Mouse (Mus musculus) hindbrain, embryonic 14.5 days (tissue): ENCODE measurements around the gene Gm10134. TPM values are rescaled to one million over a fixed set of nuclear protein-coding genes. Genes with fewer than 3 reads are reported as not detected.

Experiments
- ATAC-seq: fragments of 200-750 bp; cut with Nextera tagmentation; 2 replicates; pipeline ENCODE4 v1.8.0; 2017; ENCODE audit warnings: moderate number of reproducible peaks, mild to moderate bottlenecking, moderate TSS enrichment, moderate library complexity; ENCODE audit not compliant: low FRiP score
- DNase-seq: peaks from one replicate; pipeline ENCODE4 v3.0.0-alpha.2; 2015; ENCODE audit warnings: low spot score
- H3K27ac ChIP-seq: fragments of 300-500 bp; sonication (generic); 2 replicates; pipeline ENCODE4 v1.5.1; 2014; ENCODE audit warnings: mild to moderate bottlenecking, moderate library complexity
- H3K27me3 ChIP-seq: fragments of 300-500 bp; sonication (generic); 2 replicates; pipeline ENCODE4 v1.6.1; 2014; ENCODE audit warnings: mild to moderate bottlenecking, low read length, mixed read lengths; ENCODE audit not compliant: control insufficient read depth, insufficient read depth
- H3K36me3 ChIP-seq: fragments of 300-500 bp; sonication (generic); replicated peaks from 2 replicates; pipeline ENCODE4 v1.6.1; 2014; ENCODE audit not compliant: control insufficient read depth, insufficient read depth
- H3K4me1 ChIP-seq: fragments of 300-500 bp; sonication (generic); replicated peaks from 2 replicates; pipeline ENCODE4 v1.6.1; 2014; ENCODE audit warnings: antibody characterized with exemption, low read length, mixed read lengths; ENCODE audit not compliant: control insufficient read depth, insufficient read depth
- H3K4me2 ChIP-seq: fragments of 300-500 bp; sonication (generic); replicated peaks from 2 replicates; pipeline ENCODE4 v1.6.1; 2014; ENCODE audit warnings: mild to moderate bottlenecking, moderate library complexity
- H3K4me3 ChIP-seq: fragments of 300-500 bp; sonication (generic); replicated peaks from 2 replicates; pipeline ENCODE4 v1.5.1; 2014; ENCODE audit warnings: mild to moderate bottlenecking, low read length
- H3K9ac ChIP-seq: fragments of 300-500 bp; sonication (generic); 2 replicates; pipeline ENCODE4 v1.6.1; 2014
- H3K9me3 ChIP-seq: fragments of 300-500 bp; sonication (generic); 2 replicates; pipeline ENCODE4 v1.6.1; 2016; ENCODE audit warnings: low read length; ENCODE audit not compliant: control insufficient read depth
- WGBS: fragments of 180-500 bp; shearing (Covaris S2); extraction: QIAGEN DNeasy Blood & Tissue Kit; methylation state at CpG from one replicate; pipeline ENCODE4 v1.1.7; 2014; 5-methylcytosine and 5-hydroxymethylcytosine counted together
- polyA plus RNA-seq: library from polyadenylated mRNA; unstranded; fragments of >200 nt; fragmentation: Nextera tagmentation; extraction: Ambion mirVana; gene quantifications from 2 replicates; pipeline ENCODE4 v1.2.1, GENCODE M21; 2014

Gene Gm10134
- polyA plus RNA-seq, 1 experiment from 2014 or later = 2.9 TPM

DNA sequence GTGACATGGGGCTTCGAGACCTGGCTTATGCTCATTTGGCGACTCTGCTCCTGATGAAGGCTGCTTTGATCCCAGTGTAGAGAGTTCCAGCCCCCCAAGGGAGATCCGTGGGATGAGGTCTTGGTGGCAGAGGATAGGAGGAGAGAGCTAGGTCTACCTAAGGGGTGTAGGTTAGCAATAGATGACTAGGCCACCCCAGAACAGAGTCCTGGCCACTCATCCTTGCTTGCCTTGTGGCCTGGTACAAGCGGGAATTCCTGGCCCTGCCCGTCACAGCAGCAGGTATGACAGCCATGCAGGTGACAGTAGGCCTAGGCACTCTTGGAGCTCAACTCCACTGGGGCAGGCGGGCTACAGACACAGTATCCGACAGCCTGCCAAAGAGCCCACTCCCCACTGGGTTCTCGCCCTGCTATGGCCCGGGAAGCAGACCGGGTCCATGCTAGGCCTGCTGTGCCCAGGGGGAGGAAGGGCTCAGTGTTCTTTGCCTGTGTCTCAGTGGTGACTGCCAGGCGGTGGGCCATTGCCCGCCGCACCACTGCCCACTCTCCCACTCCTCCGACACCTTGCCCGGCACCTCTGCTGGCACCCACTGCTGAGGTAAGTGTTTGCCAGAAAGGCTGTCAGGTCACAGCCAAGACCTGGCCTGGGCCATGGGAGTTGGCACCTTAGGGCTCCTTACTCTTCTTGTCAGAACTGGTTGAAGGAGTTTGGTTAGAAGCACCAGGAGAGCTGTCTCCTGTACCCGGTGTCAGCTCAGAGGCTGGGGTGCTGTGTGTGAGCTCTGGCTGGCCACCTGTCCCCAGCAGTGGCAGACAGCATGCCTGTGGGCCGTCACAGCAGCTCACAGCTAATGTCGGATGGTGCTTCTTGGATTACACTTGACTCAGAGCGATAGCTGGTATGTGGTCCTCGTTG lies 21.8 kb downstream of the Gm10134 start:
- no peak overlapping the region for H3K4me2 ChIP-seq
- no peak for ATAC-seq
- no peak overlapping the region for H3K9ac ChIP-seq
- 82% methylated on average over 20 of the region's 20 CpGs for WGBS
- H3K4me1 ChIP-seq = peaks cover 57% of the 10 kb centered on the region
- H3K4me3 ChIP-seq = no peak overlapping the region
- no peaks in the 10 kb centered on the region for H3K27me3 ChIP-seq
- no peak overlapping the region for H3K27ac ChIP-seq
- 0 out of 2 replicates have a peak, but pooled peaks cover under 1% of the 10 kb centered on the region for H3K36me3 ChIP-seq
- DNase-seq = no peak
- no peaks in the 10 kb centered on the region for H3K9me3 ChIP-seq

DNA sequence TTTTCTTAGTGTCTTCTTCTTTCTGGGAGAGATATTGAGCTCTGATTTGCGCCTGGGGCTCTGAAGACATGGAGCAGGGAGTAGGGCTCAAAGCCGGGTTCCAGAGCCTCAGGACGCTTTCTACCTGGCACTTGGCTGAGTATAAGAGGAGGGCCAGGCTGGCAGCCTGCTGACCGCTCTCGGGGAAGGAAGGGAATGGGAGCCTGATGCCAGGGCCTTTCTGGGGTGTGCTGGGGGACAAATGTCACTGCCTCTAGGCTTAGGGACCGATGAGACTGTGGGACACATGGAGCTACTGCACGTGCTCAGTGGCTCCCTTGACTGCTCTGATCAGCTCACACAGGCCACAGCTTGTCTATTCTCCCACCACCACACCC lies 22.4 kb downstream of the Gm10134 start:
- H3K36me3 ChIP-seq = no peaks in the 10 kb centered on the region
- WGBS = 80% methylated on average over 7 of the region's 7 CpGs
- H3K9ac ChIP-seq = no peak overlapping the region
- ATAC-seq (no peak), DNase-seq (no peak)
- no peak overlapping the region for H3K4me3 ChIP-seq
- H3K27ac ChIP-seq = no peak overlapping the region
- H3K4me2 ChIP-seq = no peak overlapping the region
- H3K4me1 ChIP-seq = peaks cover 61% of the 10 kb centered on the region
- H3K27me3 ChIP-seq = no peaks in the 10 kb centered on the region
- no peaks in the 10 kb centered on the region for H3K9me3 ChIP-seq

DNA sequence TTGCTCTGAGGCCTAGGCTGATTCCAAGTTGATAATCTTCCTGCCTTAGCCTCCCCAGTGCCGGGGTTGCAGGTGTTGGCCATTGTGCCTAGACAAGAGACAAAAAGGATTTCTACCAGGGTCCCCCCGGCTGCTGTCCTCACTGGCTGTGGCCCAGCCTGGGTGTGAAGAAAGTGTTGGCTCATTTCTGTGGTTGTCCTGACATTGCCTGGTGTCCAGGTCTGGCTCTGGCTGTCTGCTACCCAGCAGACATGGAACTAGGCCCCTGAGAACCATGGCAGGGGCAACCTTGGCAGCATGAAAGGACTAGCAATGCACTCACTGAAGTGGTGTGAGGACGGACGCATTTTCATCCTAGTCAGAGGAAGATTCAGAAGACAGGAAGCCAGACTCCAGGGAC lies 24.0 kb downstream of the Gm10134 start:
- H3K36me3 ChIP-seq = no peaks in the 10 kb centered on the region
- H3K4me1 ChIP-seq = peaks cover 71% of the 10 kb centered on the region
- no peaks in the 10 kb centered on the region for H3K9me3 ChIP-seq
- no peaks in the 10 kb centered on the region for H3K27me3 ChIP-seq
- H3K4me3 ChIP-seq = no peak overlapping the region
- WGBS = 73% methylated on average over 4 of the region's 4 CpGs
- H3K9ac ChIP-seq = no peak overlapping the region; the same call in 1 of the 2 replicates
- no peak for DNase-seq
- H3K27ac ChIP-seq = no peak overlapping the region
- ATAC-seq = no peak
- H3K4me2 ChIP-seq = no peak overlapping the region

DNA sequence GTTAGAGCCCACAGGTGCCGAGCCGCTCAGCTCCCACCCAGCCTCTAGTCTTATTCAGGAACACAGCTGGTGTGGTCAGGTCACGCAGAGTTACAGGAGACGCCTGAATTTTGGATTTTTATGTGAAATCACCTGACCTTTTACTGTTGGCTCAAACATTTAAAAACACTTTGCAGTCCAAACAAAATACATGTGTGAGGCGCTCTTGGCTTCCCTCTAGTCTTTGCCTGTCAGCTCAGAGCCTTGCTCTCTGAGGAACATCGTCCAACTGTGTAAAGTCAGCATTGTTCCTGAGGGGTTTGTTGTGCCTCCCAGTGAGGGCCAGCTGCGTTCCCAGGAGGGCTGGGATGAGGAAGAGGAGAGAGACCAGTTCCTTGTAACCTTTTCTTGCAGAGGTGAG lies 24.4 kb downstream of the Gm10134 start:
- ATAC-seq = no peak
- WGBS = 61% methylated on average over 7 of the region's 7 CpGs
- no peak overlapping the region for H3K27ac ChIP-seq

DNA sequence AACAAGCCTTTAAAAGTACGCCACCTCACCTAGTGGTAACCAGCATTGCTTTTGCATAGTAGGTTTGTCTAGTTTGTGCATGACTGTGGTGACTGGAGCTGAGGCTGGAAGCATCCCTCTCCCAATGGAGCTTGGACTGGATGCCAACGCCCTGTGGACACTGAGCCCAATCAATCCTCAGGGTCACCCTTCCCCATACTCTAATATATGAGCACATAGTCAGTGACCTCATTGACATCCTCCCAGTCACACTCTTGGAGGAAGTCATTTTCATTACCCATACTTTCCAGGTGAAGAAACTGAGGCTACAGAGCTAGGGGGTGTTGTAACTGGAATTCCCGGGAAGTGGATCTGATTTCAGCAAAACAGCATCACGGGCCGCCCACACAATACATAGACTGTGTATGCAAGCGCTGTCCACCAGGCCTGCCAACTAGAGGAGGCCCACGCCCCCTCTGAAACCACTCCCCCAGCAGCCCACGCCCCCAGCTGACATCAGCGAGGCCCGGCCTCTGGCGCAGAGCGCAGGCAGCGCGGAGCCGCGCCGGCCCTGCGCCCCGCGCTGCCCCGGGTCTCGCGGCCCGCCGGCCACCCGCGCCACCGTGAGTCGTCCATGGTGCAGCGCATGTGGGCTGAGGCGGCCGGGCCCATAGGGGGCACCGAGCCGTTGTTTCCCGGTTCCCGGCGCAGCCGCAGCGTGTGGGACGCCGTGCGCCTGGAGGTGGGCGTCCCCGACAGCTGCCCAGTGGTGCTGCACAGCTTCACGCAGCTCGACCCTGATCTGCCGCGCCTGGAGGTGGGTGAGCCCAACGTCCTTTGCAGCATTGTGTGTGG lies 27.3 kb downstream of the Gm10134 start:
- ATAC-seq (peak; percentile 91), DNase-seq (peak; percentile 82)
- Histone ChIP-seq H3K27me3 (no peaks in the 10 kb centered on the region), H3K9ac (peak overlapping the region; percentile 78), H3K9me3 (no peaks in the 10 kb centered on the region), H3K27ac (peak overlapping the region; percentile 88), H3K36me3 (no peaks in the 10 kb centered on the region), H3K4me3 (peak overlapping the region; percentile 50), H3K4me2 (peak overlapping the region; percentile 84), H3K4me1 (peaks cover 85% of the 10 kb centered on the region)
- WGBS = 3% methylated on average over 49 of the region's 49 CpGs

More for the DNA sequence above, 24.4 kb downstream of the Gm10134 start:
- Histone ChIP-seq H3K4me2 (no peak overlapping the region), H3K9ac (no peak overlapping the region), H3K27me3 (no peaks in the 10 kb centered on the region), H3K36me3 (no peaks in the 10 kb centered on the region), H3K4me3 (no peak overlapping the region), H3K4me1 (peaks cover 71% of the 10 kb centered on the region), H3K9me3 (no peaks in the 10 kb centered on the region)
- DNase-seq = no peak

DNA sequence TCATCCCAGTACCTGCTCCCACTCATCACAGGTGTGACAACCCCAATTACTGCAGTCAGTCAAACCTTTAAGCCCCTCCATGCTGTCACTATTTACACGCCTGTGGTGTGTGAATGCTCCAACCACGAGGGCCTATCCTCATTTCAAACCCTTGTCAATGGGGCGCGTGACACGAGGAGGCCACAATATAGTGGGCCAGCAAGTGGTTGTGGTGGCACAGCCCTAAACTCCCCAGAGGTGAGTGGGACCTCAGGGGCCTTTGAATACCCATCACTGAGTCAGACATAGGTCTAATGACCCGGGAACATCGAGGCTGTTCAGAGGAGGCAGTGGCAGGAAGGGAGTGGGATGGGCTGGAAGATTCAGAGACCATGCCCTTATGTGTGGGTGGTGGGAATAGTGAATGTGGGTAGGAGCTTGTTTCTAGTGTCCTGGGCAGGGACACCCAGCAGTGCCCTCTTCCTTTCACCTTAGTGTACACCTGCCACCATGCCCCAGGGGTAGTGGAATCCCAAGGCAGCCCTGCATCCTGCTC lies 28.1 kb downstream of the Gm10134 start:
- DNase-seq (no peak), ATAC-seq (no peak)
- Histone ChIP-seq H3K9ac (peak overlapping the region; percentile 78), H3K9me3 (no peaks in the 10 kb centered on the region), H3K4me1 (peaks cover 89% of the 10 kb centered on the region), H3K4me2 (peak overlapping the region; percentile 84), H3K27ac (peak overlapping the region; percentile 88), H3K36me3 (no peaks in the 10 kb centered on the region), H3K27me3 (no peaks in the 10 kb centered on the region), H3K4me3 (peak overlapping the region; percentile 50)
- 49% methylated on average over 7 of the region's 7 CpGs for WGBS

DNA sequence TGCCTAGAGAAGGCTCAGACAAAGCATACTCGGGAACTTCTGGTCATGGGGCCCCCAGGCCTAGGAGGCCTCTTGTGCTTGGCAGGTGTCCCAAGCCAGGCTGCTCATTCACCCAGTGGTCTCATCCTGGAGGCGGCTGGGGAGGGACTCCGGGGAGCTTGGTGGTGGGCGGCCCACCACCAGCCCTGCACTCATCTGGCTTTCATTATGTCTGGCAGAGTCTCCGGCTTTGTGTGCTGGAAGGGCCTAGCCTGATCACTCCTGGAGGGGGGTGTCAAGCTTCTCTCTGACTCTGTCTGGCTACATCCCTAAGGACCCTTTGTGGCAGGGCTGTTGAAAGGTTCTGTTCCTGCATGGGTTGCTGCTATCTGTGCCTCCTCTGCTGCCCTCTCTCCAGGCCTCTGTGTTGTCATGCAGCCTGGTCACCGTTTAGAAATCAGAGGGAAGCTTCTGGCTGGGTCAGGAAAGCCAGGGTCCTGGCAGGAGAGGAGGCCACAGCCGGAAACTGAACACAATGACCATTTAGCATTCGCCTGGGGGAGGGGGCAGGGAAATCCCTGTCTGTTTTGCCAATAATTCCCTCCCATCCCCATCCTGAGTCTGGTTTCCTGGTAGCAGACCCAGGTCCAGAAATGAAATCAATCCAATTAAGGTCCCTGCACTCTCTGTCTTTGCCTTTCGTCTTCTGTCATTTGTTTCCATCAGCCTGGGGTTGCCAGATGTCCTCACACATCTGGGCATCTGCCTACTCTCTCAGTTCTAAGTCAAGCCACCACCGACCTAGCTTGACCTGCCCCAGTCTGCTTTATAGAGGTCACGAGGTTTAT lies 28.8 kb downstream of the Gm10134 start:
- ATAC-seq (peak; percentile 28; the same call in 1 of the 2 replicates), DNase-seq (no peak)
- no peaks in the 10 kb centered on the region for H3K36me3 ChIP-seq
- H3K4me1 ChIP-seq = peaks cover 89% of the 10 kb centered on the region
- peak overlapping the region; percentile 88 for H3K27ac ChIP-seq
- H3K9ac ChIP-seq = peak overlapping the region; percentile 78
- 25% methylated on average over 11 of the region's 11 CpGs for WGBS
- H3K4me3 ChIP-seq = peak overlapping the region; percentile 50
- H3K4me2 ChIP-seq = peak overlapping the region; percentile 84
- H3K9me3 ChIP-seq = no peaks in the 10 kb centered on the region
- no peaks in the 10 kb centered on the region for H3K27me3 ChIP-seq

DNA sequence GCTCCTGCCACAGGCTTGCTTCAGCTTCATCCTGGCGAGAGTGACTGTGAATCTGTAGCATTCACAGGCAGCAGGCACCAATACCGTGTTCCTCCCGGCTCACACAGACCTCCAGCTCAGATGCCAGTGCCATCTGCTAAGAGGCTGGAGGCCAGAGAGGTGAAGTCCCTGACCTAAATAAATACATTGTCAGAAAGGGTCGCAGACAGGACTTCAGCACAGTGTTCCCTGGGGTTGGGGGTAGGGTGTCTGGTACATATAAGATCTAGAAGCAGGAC lies 29.3 kb downstream of the Gm10134 start:
- no peak for DNase-seq
- Histone ChIP-seq H3K36me3 (no peaks in the 10 kb centered on the region), H3K4me1 (peaks cover 90% of the 10 kb centered on the region), H3K4me2 (peak overlapping the region; percentile 84), H3K9ac (peak overlapping the region; percentile 78), H3K27me3 (no peaks in the 10 kb centered on the region), H3K4me3 (peak overlapping the region; percentile 50; the same call in 1 of the 2 replicates), H3K9me3 (no peaks in the 10 kb centered on the region), H3K27ac (peak overlapping the region; percentile 88)
- WGBS = 18% methylated on average over 4 of the region's 4 CpGs
- ATAC-seq = no peak
